Mouse (Mus musculus): Measurements from ENCODE around the gene Car2. TPM values are rescaled to one million over a fixed set of nuclear protein-coding genes. Genes with fewer than 3 reads are reported as not detected.

The Car2 gene
- total RNA-seq (2021): 1 to 10 TPM; 5.9 to 7.9 TPM
- long read RNA-seq, experiment 1, partial matches to known transcripts: 0 of 2 reads
- long read RNA-seq, experiment 1, other reads (novel, unspliced or antisense): 1 of 2 reads
- long read RNA-seq, experiment 2, partial matches to known transcripts: 0 of 3 reads
- long read RNA-seq, experiment 2, other reads (novel, unspliced or antisense): 2 of 3 reads

DNA sequence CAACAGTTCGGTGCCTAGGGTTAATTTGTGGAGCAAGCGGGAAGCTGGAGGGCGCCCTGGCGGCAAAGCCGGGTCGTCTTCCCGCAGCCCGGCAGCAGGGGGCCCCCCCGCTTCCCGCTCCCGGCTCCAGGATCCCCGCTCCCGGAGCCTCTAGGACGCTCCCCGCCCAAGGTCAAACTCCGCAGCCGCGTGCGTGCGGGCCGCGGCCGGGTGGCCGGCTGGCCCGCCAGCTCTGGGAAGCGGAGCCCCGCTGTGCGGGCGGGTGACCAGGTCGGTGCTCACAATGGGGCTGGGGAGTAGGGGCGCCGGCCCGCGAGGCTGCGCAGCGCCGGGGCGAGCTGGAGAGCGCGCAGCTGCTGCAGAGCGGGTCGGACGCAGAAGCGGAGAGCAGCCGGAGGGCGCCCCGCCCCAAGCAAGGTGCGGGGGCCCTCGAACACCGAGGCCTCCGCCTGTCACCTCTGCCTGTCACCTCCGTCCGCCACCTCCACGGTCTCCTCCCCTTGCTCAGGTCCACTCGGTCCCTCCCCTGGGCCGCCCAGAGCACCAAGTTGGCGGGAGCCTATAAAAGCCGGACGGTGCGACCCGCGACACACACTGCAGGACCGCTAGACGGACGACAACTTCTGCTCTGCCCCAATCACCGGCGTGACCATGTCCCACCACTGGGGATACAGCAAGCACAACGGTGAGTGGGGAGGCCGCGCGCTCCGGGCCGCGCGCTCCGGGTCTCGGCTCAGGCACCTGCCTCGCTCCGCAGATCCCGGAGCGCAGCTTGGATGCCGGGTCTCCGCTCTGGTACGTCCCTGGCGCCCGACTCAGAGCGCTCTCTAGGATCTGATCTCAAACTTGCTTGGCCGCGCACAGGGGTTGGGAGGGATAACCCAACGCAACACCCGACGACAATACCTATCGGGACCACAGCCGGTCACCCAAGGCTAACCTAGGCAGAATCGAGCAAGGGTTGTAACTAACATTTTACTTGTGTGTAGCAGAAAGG is at the start of gene Car2:
Car2 (plus strand) TSS at position 172 of the 997 bp plus-strand sequence.
- DNase-seq: peak; percentile 64 to 65

DNA sequence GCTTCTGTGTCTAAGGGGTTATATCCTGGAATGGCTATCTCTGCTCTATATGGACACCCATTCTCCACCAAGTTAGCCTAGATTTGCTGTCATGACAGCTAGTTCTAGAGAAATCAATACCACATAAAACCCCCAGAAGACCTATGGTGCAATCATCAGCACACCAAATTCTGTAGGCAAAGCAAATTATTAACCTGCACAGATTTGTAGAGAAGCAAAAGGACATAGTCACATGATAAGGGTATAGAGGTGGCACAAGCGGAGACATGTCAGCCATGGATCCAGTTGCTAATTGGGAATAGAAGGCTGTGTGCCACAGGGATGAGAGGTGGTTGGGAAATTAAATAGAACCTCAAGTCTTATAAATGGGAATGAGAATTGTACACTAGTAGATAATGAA is 47.1 kb upstream of the Car2 start:
- no peak for DNase-seq

DNA sequence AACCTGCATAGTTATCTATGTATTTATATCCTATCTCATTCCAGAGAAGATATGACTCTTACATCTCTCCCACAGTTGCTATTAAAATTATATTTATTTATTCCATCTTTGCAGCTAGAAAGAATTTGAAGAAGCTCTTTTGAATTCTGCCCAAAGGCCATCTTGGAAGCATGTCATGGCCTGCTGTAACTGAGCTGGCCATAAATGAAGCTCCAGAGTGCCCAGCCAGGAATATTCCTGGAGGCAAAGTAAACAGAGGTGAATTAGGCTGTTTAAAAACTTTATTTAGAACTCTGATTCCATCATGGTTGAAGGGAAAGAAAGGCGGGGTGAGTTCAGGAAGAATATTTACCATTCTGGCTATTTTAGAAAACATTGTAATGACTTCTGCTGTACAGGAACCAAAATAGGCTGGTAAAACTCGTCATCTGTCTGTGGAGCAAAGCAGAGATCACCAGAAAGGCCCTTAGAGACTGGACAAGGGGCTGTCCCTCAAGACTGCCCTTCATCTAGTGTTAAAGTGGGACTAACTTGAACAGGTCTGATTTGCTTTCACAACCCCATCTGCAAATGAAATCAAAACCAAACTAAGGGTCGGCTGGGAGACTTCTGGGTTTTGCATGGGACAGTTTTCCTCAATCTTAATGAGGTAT is 46.5 kb upstream of the Car2 start:
- DNase-seq: no peak

DNA sequence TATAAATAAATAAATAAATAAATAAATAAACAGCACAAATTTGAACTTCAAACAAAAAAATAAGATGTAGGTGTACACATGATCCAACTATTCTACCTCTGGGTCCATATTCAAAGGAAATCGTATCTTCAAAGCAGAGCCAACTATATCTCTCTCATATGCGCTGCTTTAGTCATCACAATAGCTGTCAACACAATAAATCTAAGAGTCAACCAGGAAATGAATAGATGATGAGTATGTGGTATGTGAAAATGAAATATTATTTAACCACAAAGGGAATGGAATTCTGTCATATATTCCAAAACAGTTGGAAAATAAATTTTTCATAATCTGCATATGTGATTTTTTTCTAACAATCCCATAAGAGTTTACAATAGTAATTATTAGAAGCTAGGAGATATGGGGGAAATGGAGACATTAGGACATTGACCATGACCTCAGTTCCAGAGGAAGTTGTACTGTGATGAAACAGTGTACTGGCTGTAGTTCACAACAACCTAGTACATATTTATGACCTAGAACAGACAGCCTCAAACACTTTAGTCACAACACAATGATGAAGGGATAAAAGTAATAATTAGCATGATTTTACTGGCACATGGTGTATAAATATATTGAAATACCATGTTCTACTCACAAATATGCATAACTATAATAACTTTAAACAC is 37.4 kb upstream of the Car2 start:
- no peak for DNase-seq

DNA sequence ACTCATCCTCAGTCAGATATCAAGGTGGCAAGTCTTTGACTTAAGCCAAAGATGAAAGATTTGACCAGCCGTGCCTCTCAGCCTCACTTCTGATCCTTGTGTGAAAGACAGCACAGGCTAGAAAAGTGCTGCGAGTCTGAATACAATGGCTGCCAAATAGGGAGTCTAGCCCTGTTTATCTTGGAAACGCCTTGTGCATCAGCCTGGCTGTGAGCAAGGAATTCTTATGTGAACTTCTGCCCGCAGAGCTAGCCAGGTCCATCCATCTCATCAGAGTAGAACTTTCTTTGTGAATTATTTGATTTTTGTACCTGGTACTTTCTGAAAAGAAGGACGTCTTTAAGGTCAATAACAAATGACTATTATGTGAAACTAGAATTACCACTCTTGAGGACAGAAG is 32.1 kb upstream of the Car2 start:
- DNase-seq: no peak

DNA sequence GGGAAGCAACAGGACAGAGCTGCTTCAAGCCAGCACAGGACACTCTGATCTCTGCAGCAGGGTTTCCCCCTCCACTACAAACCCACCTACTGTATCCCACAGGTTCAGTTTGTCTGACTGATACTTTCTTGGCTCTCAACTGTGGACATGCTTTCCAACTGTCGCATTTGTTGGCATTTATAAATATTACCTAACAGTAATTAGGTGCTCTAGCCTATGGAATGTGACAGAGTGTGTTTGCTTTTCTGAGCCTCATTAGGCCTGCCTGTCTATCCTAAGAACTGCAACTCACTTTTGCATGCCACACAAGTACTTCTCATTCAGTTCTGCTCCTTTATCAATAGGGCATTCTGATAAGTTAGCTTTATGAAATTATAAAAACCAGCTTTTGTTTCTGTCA is 31.6 kb upstream of the Car2 start:
- no peak for DNase-seq

DNA sequence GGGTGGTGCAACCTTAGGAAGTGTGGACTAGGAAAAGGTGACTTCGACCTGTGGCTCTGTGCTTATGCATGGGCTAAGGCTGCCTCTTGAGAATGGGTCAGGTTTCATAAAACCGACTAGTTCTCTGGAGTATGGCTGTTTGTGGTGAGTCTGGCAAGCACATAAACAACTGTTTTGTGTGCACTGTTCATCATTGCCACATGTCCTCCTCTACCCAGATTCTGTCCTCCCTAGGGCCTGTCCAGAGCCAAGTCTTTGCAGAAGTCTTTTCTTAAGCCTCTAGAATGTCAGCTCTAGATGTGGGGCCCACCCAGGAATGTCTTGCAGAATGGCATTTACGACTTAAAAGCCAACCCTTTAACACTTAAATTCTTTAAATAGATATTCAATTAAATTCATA is 28.2 kb upstream of the Car2 start:
- DNase-seq: no peak

DNA sequence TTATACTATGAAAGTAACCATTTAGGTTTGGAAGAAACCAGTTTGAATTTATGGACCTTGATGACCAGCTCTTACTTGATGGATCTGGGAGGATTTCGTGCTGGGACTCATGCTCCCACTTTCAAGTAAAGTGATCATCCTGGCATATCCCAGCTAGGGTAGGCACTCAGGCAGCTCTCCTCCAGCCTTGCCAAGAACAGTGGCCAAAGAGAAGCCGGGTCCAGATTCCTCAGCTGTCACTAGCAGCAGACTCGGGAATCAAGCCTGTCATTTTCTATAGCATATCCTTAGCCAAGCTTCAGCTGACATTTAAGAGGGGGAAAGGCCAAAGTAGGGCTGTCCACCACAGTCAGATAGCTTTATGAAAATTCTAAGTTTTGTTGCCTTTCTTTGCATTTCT is 25.8 kb upstream of the Car2 start:
- no peak for DNase-seq

DNA sequence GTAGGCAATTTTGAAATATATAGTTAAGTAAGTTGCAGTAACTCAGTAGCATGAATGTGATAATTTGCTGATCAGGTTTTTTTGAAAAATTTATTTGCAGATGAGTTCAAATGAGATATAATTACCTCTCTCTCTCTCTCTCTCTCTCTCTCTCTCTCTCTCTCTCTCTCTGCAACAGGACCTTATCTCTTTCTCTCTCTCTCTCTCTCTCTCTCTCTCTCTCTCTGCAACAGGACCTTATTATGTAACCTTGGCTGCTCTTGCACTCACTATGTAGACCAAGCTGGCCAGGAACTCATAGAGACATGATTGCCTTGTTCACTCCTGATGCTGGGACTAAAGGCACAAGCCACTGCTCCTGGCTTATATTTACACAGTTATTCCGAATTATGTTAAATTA is 24.9 kb upstream of the Car2 start:
- DNase-seq: no peak

DNA sequence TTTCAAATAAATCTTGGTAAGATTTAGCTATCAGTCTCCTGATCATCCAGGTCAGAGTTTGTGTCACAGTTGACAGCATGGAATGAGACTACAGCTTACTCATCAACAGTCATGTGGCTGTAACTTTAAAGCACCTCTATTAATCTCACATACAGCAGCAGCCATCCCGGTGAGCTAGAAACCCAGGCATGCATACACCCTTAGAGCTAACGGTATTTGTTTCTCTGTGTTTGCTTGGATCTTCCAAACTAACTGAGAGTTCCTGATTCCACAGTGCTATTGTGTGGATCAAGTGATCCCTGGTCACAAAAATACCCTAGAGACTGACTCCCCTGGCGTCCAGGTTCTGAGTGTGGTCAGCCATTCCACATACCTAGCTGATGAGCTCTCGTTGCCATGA is 24.3 kb upstream of the Car2 start:
- DNase-seq: no peak

DNA sequence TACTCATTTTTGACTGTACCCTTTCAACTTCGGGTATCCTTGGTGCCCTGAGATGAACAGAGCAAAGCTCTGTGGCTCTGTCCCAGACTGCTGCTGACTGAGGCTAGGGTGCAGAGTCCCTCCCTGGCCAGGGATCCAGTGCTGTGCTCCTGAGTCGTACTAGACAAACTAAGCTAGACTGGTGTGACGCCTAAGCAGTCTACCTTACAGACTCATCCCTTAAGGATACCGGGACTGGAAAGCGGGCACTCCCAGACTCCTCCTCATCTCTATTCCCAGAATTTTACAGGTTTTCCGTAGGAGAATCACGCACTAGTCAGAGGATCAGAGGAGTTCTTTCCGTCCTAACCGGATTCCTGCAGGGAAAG is 23.4 kb upstream of the Car2 start:
- no peak for DNase-seq

DNA sequence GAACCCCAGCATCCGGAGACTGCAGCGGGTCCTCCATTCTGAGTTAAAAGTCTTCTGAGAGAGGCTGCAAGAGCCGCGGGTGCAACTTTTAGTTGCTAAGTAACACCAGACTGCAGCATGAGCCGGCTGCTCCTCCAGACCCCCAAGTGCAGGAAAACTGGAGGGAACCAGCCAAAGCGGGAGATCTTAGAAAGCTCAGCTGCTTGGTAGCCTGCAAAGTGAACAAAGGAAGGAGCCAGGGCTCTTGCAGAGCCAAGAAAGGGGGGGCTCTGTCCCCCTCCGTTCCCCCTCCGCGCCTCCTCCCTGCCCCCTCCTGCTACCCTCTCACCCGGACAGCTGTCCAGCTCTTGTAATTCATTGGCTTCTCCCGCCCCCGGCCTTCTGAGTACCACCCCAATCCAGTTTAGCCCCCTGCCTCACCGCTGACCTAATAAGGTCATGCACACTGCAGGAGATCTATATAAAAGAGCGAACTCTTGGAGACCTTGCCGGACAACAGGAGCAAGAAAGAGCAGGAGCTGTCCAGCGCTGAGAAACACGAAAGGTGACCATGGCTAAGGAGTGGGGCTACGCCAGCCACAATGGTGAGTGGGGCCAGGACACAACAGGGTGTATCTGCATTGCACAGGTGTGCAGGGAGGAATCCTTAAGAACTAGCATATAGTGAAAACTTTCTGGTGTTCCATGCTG is 22.9 kb upstream of the Car2 start, which contains the start of gene Car3:
Car3 (plus strand) TSS at position 491 of the 690 bp plus-strand sequence.
- DNase-seq: no peak

DNA sequence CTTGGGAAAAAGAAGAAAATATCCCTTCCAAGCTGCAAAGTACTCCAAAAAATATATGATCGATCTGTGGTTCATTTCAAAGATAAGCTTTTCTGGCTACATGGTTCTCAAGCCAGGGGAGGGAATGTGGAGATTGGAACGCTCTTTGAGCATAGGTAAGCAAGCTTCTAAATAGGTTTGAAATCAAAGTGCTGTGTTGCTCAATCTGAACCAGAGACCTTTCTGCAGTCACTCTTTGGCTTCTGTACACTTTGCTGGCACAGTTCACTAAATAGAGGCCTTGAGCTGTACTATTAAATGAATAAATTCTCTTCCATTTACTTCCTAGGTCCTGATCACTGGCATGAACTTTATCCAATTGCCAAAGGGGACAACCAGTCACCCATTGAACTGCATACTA is 22.2 kb upstream of the Car2 start:
- no peak for DNase-seq

DNA sequence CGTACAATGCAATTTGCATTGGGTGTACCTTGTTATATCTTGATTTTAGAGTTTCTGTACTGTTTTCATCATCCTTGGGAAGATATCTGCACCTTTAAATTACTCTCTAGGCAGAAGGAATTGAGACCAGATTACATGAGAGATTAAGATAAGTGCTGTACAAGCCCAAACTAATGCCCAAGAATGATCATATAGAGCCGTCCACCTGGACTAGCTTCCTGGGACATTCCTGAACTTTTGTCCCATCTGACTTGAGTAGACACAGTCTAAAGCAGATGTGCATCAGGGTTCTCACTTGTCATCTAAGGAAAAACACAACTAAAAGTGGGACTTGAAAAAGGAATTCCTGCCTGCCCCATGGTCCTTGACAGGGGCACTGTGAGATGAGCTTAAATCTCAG is 20.1 kb upstream of the Car2 start:
- no peak for DNase-seq

DNA sequence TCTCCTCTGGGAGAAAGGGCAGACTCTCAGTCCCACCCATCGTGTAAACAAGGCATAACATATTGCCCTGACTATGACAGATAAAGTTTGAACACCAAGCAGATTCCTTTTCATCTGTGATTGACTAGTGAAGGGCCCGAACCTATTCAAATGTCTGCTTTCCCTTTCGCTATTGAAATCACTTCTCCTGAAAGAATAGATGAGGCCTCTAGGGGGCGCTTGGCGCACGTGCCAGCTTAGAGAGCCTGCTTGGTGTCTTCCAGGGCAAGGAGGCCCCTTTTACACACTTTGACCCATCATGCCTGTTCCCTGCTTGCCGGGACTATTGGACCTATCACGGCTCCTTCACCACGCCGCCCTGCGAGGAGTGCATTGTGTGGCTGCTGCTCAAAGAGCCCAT is 16.3 kb upstream of the Car2 start:
- DNase-seq: peak; percentile 61 to 75

DNA sequence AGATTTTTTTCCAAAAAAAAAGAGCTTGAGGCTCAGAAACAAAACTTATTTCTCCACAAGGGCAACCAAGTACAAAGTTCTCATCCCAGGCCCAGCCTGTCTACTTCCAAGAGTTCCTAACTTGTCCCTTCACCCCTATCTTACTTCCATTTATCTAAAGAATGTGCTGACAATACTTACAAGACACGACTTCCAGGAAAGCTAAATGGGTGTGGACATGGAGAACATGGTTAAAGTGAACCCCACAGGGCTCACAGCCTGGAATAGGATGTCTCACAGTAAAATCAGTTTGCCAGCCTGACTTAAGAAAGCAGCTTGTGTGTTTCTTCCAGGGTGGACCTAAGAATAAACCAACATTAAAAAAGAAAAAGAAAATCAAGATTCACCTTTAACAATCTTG is 15.5 kb upstream of the Car2 start:
- no peak for DNase-seq

DNA sequence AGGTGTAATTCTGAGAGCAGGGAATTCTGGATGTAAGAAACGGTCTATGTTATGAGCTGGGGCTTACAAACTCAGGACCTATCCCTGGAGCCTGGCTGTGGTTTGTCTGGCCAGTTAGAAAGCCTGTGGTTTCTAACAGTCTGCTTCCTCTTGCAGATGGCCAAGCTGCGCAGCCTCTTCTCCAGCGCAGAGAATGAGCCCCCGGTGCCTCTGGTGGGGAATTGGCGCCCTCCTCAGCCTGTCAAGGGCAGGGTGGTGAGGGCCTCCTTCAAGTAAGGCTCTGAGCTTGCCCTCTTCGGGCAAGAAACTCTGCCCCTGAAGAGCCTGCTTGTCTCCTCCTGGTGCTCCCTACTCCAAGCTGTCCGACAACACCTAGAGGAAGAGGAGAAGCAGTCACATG is 14.7 kb upstream of the Car2 start:
- no peak for DNase-seq

DNA sequence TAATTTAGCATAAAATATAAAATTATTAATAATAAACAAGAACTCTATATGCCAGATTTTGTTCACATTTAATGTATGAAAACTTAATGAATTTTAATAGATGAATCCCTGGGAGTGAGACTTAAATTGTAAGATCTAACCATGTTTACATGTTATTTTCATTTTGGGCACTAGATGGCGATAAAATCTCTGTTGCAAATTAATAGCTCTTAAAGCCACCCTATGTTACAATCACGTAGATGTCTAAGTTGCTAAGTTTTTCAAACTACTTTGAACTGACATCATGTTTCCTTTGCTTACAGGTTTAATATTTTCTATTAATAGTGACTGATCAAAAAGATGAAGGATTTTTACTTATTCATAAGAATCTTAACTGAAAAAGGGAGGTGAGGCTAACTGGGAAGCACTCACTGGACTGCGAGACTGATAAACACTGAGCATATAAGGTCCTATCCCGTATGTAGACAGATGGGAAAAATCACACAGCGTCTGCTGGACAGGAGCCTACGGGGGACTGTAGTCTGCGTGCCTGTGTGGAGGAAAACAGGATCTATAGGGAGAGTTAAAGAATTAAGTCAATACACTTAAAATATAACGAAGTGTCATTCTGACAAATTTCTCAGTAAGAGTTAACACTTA is 11.6 kb upstream of the Car2 start:
- peak in 1 of 2 experiments; percentile 75 for DNase-seq

DNA sequence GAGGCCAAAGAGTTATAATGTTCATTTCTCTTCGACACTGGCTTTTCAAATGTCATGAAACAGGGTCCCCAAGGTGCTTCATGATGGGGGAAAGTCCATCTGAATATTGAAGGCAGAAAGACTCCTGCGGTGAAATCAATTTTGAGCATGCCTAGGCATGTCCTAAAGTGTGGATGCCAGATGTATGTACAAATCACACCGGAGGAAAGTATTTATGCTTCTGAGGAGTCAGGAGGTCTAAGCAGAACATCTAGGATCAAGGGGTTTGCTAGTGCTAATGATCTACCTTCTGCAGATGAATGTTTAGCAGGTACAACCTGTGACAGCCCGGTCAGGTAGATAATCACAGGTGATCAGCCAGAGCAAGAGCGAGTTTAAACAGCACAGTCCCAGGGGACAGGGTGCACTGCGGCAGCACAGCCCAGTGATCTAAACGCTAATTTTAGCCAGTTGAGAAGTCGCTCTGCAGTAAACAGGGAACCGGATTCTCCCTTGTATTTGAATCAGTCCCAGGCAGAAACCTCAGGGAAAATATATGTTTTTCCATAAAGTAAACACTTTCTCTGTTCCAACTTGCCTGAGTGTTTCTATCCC is 9.7 kb upstream of the Car2 start:
- DNase-seq: no peak

DNA sequence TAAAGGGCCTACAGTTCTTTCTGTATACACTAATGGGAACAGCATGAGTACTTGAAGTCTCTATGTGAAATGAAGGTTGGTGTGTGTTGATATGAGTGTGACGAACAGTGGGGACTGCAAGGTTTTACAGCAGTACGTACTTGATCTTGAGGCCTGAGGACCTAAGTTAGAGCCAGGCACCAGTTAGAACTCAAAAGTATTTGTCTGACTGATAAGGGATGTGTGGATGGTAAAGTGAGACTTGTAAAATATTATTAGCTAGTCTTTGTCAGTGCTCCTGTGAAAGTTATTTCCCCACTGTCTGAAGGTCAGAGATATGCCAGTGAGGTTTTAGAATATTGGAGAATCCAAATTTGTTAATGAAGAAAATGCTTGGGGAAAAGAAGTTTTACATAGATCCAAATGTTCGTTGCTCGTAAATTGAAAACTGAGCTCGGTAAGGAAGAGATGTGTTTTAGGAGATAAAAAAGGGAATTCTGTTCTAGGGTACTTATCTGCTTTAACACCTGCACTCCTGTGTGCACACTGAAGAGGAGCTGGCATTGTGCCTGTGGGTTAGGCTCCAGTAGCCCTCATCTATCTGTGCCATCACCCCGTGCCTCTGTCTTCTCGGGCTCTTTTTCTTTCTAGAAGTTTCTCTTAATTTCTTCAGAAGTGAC is 8.7 kb upstream of the Car2 start:
- DNase-seq: no peak

Measured in heart, adult 18-20 months (tissue).